Mouse (Mus musculus) myocyte (in vitro differentiated cells): ENCODE results near the gene Slc15a3. TPM values are rescaled to one million over a fixed set of nuclear protein-coding genes. Genes with fewer than 3 reads are reported as not detected.

Experiments used
- H3K27me3 ChIP-seq: one replicate; pipeline ENCODE4 v1.6.1; 2011; ENCODE audit not compliant: control insufficient read depth, insufficient read depth, insufficient read length
- H3K36me3 ChIP-seq: one replicate; pipeline ENCODE4 v1.6.1; 2011; ENCODE audit not compliant: control insufficient read depth, insufficient read depth
- H3K4me2 ChIP-seq: one replicate; pipeline ENCODE4 v1.6.1; 2011; ENCODE audit warnings: low read depth, control low read depth
- H3K4me3 ChIP-seq: one replicate; pipeline ENCODE4 v1.5.1; 2011; ENCODE audit warnings: mild to moderate bottlenecking, control low read depth, moderate library complexity
- H3K79me2 ChIP-seq: one replicate; pipeline ENCODE4 v1.6.1; 2011; ENCODE audit not compliant: control insufficient read depth, insufficient read depth
- H3ac ChIP-seq: one replicate; pipeline ENCODE4 v1.6.1; 2011; ENCODE audit not compliant: control insufficient read depth, insufficient read length
- CEBPB ChIP-seq: IDR thresholded peaks from 2 replicates; pipeline ENCODE4 v1.6.1; 2011; ENCODE audit warnings: mild to moderate bottlenecking, moderate library complexity; ENCODE audit not compliant: poor library complexity, insufficient read depth, severe bottlenecking
- E2F4 ChIP-seq: IDR thresholded peaks from one replicate; pipeline ENCODE4 v1.6.1; 2011; ENCODE audit warnings: mild to moderate bottlenecking, control low read depth, moderate library complexity; ENCODE audit not compliant: insufficient read depth
- MAX ChIP-seq: IDR thresholded peaks from one replicate; pipeline ENCODE4 v1.6.1; 2011; ENCODE audit warnings: low read depth, mild to moderate bottlenecking, control low read depth
- MYOD1 ChIP-seq, 3 experiments: IDR thresholded peaks; one replicate each; pipeline ENCODE4 v1.6.1; 2011; ENCODE audit warnings: control low read depth in 2 of 3, low read depth in 2 of 3, mild to moderate bottlenecking in 2 of 3, moderate library complexity in 1 of 3; ENCODE audit not compliant: insufficient read length in 2 of 3, control insufficient read depth in 1 of 3
- MYOG ChIP-seq, 3 experiments: IDR thresholded peaks; one replicate each; pipeline ENCODE4 v1.6.1; 2011; ENCODE audit warnings: control low read depth in 2 of 3, low read depth in 2 of 3, mild to moderate bottlenecking in 2 of 3; ENCODE audit not compliant: insufficient read length in 2 of 3, control insufficient read depth in 1 of 3, insufficient read depth in 1 of 3
- POLR2A ChIP-seq: IDR thresholded peaks from one replicate; pipeline ENCODE4 v1.6.1; 2011; ENCODE audit warnings: low read depth, mild to moderate bottlenecking, control low read depth, moderate library complexity; ENCODE audit not compliant: insufficient read length
- POLR2AphosphoS2 ChIP-seq: IDR thresholded peaks from one replicate; pipeline ENCODE4 v1.6.1; 2011; ENCODE audit warnings: low read depth, control low read depth; ENCODE audit not compliant: insufficient read length
- REST ChIP-seq: IDR thresholded peaks from one replicate; pipeline ENCODE4 v1.6.1; 2011; ENCODE audit warnings: mild to moderate bottlenecking, control low read depth, moderate library complexity; ENCODE audit not compliant: insufficient read depth, insufficient read length
- SRF ChIP-seq: IDR thresholded peaks from one replicate; pipeline ENCODE4 v1.6.1; 2011; ENCODE audit warnings: low read depth; ENCODE audit not compliant: control insufficient read depth, insufficient read length
- TCF12 ChIP-seq: IDR thresholded peaks from one replicate; pipeline ENCODE4 v1.6.1; 2011; ENCODE audit warnings: mild to moderate bottlenecking, control low read depth; ENCODE audit not compliant: poor library complexity, insufficient read depth, severe bottlenecking
- TCF3 ChIP-seq: IDR thresholded peaks from one replicate; pipeline ENCODE4 v1.6.1; 2011; ENCODE audit warnings: low read depth, control low read depth; ENCODE audit not compliant: insufficient read length
- USF1 ChIP-seq: IDR thresholded peaks from one replicate; pipeline ENCODE4 v1.6.1; 2011; ENCODE audit warnings: low read depth, mild to moderate bottlenecking, control low read depth, moderate library complexity
- polyA plus RNA-seq: library from polyadenylated mRNA; unstranded; fragments of >200 nt; fragmentation: generic; extraction: Trizol; gene quantifications from one replicate; pipeline ENCODE4 v1.2.1, GENCODE M21; 2012; ENCODE audit warnings: missing spikeins

Slc15a3 gene
- polyA plus RNA-seq, 1 experiment: 0.02 TPM

GRCm38 (mm10) chr19:10829436-10830175 lies 9.9 kb upstream of the Slc15a3 start, which contains the start of gene Cd6:
TSS of gene Cd6 (minus strand) at chr19:10830058.
- Histone ChIP-seq H3K4me2 (no peak within 1 kb of the TSS), H3K27me3 (no peaks in the 10 kb centered on the region), H3K4me3 (no peak within 1 kb of the TSS), H3ac (no peak within 1 kb of the TSS), H3K36me3 (no peaks in the 10 kb centered on the region), H3K79me2 (no peaks in the 10 kb centered on the region)
- TF ChIP-seq TCF3 (no peak), E2F4 (no peak), MYOG (IDR thresholded peaks at IDR 0.05; ENCODE audit: control insufficient read depth in 1 of 3, insufficient read depth in 1 of 3, insufficient read length in 2 of 3, low read depth in 2 of 3) (no peak), SRF (no peak), USF1 (no peak), MAX (no peak), POLR2AphosphoS2 (no peak)

GRCm38 (mm10) chr19:10831424-10831823 lies 8.1 kb upstream of the Slc15a3 start:
- TF ChIP-seq TCF3: no peak
- TF ChIP-seq TCF12: no peak
- TF ChIP-seq SRF: no peak
- no peak for TF ChIP-seq MAX
- no peak for TF ChIP-seq CEBPB
- no peak for TF ChIP-seq MYOD1 (IDR thresholded peaks at IDR 0.05; ENCODE audit: control insufficient read depth in 1 of 3, insufficient read length in 2 of 3, low read depth in 2 of 3)
- no peak for TF ChIP-seq POLR2A
- no peak for TF ChIP-seq USF1
- TF ChIP-seq REST: no peak
- no peak for TF ChIP-seq MYOG (IDR thresholded peaks at IDR 0.05; ENCODE audit: control insufficient read depth in 1 of 3, insufficient read depth in 1 of 3, insufficient read length in 2 of 3, low read depth in 2 of 3)
- no peak for TF ChIP-seq E2F4
- TF ChIP-seq POLR2AphosphoS2: no peak

GRCm38 (mm10) chr19:10832030-10832429 lies 7.5 kb upstream of the Slc15a3 start:
- Histone ChIP-seq H3K27me3 (no peaks in the 10 kb centered on the region), H3K79me2 (no peaks in the 10 kb centered on the region), H3K4me2 (peak overlapping the region; percentile 10)

More at GRCm38 (mm10) chr19:10831424-10831823, 8.1 kb upstream of the Slc15a3 start:
- Histone ChIP-seq H3ac (no peak overlapping the region), H3K36me3 (no peaks in the 10 kb centered on the region), H3K79me2 (no peaks in the 10 kb centered on the region), H3K4me3 (no peak overlapping the region), H3K27me3 (no peaks in the 10 kb centered on the region), H3K4me2 (no peak overlapping the region)

GRCm38 (mm10) chr19:10833611-10834010 lies 5.9 kb upstream of the Slc15a3 start:
- no peaks in the 10 kb centered on the region for H3K27me3 ChIP-seq
- H3K4me2 ChIP-seq: no peak overlapping the region

More at GRCm38 (mm10) chr19:10832030-10832429, 7.5 kb upstream of the Slc15a3 start:
- Histone ChIP-seq H3K4me3 (no peak overlapping the region), H3K36me3 (no peaks in the 10 kb centered on the region), H3ac (no peak overlapping the region)
- TF ChIP-seq MYOD1 (IDR thresholded peaks at IDR 0.05; ENCODE audit: control insufficient read depth in 1 of 3, insufficient read length in 2 of 3, low read depth in 2 of 3) (peak in 1 of 3 experiments; percentile 3), POLR2A (no peak)

DNA sequence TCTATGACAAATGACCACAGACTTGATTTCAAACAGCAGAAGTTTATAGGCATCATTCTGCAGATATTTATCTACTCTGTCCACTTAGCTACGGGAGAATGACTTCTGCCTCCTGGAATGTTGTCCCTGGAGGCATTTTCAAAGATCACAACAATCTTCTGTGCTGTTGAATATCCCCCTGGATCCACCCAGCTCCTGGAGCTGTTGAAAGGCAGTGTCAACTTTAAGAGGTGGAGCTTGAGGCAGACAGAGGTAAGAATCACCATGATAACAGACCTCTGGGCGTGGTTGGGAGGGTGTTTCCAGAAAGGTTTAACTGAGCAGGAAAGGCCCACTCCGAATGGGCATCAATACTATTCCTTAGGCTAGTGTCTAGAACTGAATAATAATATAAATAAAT lies 3.9 kb upstream of the Slc15a3 start:
- Histone ChIP-seq H3K27me3 (no peaks in the 10 kb centered on the region), H3ac (no peak overlapping the region), H3K79me2 (no peaks in the 10 kb centered on the region), H3K4me2 (no peak overlapping the region), H3K36me3 (no peaks in the 10 kb centered on the region), H3K4me3 (no peak overlapping the region)
- no peak for TF ChIP-seq E2F4

More at GRCm38 (mm10) chr19:10833611-10834010, 5.9 kb upstream of the Slc15a3 start:
- Histone ChIP-seq H3K79me2 (no peaks in the 10 kb centered on the region), H3K36me3 (no peaks in the 10 kb centered on the region), H3K4me3 (no peak overlapping the region), H3ac (no peak overlapping the region)
- TF ChIP-seq MAX (no peak), CEBPB (0 out of 2 replicates have a peak, but pooled peaks have one; percentile 11)
